Mouse (Mus musculus) telencephalon, adult 2 months (tissue): ENCODE measurements around the gene Scd3.
A peak's percentile ranks its signal among the peaks of the same experiment; 100 is the strongest.
"Not testable (repeated sequence)": the region's sequence is repeated elsewhere in the genome, so short reads cannot be mapped to it uniquely, and the experiment has no call there.

Experiments used
- DNase-seq: peaks from one replicate; pipeline ENCODE4 v3.0.0-alpha.2; 2011; ENCODE audit warnings: low read depth, low spot score

The Scd3 gene

GRCm38 (mm10) chr19:44237471-44238006, 34.5 kb downstream of the Scd3 start:
- no peak for DNase-seq

GRCm38 (mm10) chr19:44238906-44239305, 35.8 kb downstream of the Scd3 start:
- DNase-seq: no peak

- peak; percentile 61 for DNase-seq
Observed at GRCm38 (mm10) chr19:44245761-44246171, 42.7 kb downstream of the Scd3 start.

DNA sequence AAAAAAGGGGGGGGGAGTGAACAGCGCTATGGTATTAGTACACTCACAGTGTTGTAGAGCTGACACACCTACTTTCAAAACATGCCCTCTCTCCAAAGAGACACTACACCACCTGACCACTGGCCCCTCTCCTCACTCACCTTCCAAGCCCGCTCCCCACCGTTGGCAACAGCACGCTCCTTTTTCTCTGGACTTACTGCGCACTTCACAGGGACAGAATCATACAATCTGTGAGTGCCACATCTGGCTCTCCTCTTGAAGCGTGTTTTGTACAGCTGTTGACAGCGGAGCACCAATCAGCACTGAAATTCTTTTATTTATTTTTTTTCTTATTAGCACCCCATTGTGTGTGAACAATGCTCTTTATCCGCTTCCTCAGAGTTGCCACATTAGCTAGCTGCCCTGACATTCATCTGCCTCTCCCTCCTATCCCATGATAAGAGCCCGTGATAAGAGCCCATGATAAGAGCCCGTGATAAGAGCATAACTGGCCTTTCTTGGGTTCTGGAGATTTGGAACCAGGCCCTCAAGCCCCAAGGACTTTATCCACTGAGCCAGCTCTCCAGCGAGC, 43.4 kb downstream of the Scd3 start:
- DNase-seq: no peak

DNA sequence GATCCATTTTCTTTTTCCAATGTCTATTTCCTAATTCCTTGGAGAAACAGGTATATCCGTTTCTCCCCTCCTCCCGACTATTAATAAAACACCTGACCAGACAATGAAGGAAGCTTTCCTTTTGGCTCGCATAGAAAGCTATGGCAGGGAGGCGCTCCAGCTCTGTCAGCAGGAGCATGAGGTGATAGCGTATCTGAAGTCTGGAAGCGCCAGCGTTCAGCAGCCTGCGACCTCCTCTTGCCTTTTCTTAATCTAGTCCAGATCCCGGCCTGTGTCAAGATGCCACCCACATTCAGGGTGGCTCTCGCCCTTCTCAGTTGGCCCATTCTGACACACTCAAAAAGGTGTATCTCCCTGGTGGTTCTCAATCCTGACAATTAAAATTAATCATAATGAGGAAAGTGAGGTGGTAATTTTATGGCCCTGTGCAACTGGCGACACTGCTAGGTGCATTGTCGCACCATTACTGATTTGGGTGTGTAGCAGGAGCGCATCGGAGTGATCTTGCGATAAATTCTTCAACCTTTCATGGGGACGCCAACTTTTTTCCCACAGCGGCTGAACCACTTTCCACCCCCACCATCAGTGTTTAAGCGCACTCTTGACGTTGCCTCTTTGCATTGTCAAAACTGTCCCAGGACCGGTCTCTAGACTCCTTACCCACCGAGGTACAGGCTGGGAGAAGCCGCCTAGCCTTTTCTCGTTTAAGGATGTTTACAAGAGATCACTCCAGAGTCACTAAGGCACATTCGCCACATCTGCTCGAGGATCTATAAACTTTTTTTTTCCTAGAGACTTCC, 44.4 kb downstream of the Scd3 start:
- DNase-seq: no peak

DNA sequence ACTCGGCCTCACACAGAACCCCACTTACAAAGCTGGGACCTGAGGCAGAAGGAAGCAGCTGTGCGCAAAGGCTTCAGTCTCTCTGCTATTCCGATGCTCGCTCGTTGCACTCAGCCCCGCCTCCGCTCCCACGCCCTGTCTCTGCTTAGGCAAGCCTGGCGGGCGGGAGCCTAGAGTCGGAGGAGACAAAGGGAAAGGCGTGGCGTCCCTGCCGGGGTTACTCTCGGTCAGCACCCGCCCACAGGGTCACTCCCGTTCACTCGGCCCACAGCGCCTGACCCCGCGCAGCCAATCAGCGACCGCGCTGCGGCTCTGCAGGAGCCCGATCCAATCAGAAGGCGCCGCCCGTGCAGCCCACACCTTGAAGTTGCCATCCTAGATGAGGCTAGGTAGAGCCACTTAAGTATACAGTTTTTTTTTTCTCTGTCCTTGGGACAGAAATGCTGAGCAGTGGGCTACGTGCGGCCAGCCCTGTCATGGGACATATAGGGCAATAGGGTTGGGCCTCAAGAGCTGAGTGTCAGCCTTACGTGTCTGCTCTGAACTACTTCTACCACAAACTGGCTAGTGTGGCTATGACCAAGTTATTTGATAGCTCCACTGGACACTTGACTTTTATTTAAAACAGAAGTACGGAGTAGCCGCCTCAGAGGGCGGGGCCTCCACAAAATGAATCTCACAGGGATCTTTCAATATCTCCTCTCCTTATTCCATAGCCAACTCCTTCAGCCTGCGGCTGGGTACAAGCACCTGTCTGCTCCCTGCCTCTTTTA, 45.2 kb downstream of the Scd3 start:
- peak; percentile 94 for DNase-seq

- no peak for DNase-seq
Observed at GRCm38 (mm10) chr19:44248854-44249351, 45.8 kb downstream of the Scd3 start.

GRCm38 (mm10) chr19:44251138-44251537, 48.1 kb downstream of the Scd3 start:
- not testable (repeated sequence) for DNase-seq

DNA sequence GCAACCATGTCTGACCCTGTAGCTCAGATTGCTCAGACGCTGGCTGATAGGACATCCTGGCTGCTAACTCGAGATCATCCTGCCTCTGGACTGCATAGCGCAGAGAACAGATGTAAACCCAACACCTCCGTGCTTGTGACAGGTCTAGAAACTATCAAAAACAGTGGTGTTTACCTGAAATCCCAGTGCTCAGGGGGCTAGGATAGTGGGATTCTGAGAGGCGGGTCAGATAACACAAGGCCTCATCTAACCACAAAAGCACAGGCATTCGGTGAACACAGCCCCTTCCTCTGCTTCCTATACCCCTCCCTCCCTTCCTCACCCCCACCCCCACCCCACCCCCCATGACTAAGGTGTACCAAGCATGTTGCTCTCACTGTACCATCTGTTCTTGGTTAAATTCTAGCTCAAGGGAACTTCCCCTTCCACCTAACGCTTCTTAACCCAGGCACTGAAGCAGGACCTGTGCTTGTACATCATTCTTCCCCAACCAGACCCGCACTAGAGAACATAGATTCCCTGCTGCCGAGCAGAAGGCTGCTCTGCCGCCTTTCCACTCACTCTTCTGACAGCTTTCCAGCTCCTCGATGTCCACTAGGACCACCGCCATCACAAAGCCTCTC, 49.0 kb downstream of the Scd3 start:
- DNase-seq: no peak

GRCm38 (mm10) chr19:44254106-44254505, 51.0 kb downstream of the Scd3 start:
- not testable (repeated sequence) for DNase-seq

DNA sequence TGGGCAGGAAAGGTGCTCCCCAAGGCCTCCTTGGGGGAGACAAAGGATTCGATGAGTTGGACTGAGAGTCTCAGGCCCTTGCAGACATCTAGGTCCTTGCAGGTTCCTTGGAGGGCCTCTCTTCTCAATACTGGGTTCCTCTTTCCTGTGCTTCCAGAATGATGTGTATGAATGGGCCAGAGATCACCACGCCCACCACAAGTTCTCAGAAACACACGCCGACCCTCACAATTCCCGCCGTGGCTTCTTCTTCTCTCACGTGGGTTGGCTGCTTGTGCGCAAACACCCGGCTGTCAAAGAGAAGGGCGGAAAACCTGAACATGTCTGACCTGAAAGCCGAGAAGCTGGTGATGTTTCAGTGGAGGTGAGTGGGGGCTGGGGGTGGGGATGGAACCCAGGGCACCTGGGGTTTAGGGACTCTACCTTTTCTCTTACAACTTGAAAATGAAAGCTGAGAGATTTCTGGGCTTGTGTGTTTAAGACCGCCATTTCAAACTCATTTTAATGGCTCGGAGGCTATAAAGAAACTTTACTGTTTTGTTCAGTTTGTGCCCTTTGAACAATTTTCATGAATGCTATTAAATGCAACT, 54.4 kb downstream of the Scd3 start:
- DNase-seq: no peak

- DNase-seq: no peak
Observed at GRCm38 (mm10) chr19:44259484-44259883, 56.4 kb downstream of the Scd3 start.

- no peak for DNase-seq
Observed at GRCm38 (mm10) chr19:44260487-44260886, 57.4 kb downstream of the Scd3 start.

DNA sequence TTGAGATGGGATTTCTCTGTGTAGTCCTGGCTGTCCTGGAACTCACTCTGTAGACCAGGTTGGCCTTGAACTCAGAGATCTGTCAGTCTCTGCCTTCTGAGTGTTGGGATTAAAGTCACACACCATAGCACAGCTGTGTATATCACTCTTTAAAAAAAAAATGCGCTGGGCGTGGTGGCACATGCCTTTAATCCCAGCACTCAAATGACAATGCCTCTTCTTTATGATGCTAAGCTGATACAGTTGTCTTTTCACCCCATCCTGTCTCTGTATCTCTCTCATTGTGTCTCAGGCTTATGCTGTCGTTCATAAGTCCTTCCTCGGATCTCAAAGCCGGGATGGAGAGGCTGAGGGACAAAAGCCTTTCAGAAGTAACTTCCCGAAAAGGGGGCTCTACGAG, 58.7 kb downstream of the Scd3 start:
- DNase-seq: no peak

DNA sequence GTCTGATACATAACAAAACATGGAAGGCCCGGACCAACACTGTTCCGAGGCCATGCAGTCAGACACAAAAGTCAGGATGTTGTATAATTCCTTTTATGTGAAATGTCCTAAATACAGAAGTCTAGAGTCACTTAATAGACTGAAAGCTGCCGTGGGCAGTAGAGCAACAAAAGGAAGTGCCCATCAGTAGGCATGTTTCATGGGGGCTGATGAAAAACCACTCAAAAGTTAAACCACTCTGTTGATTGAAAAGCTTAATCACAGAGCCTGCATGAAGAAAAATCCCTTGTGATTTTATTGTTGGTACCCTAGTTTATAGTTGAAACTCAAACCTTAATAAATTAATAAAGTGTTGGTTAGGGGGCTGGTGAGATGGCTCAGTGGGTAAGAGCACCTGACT, 60.5 kb downstream of the Scd3 start:
- DNase-seq: no peak

- DNase-seq: no peak
Observed at GRCm38 (mm10) chr19:44264226-44264625, 61.2 kb downstream of the Scd3 start.

- no peak for DNase-seq
Observed at GRCm38 (mm10) chr19:44265300-44265699, 62.2 kb downstream of the Scd3 start.

GRCm38 (mm10) chr19:44265911-44266337, 62.9 kb downstream of the Scd3 start:
- no peak for DNase-seq

- DNase-seq: no peak
Observed at GRCm38 (mm10) chr19:44266458-44266823, 63.4 kb downstream of the Scd3 start.

- DNase-seq: peak; percentile 88
Observed at GRCm38 (mm10) chr19:44266824-44267498, 63.9 kb downstream of the Scd3 start.
